Mouse (Mus musculus) limb, embryonic 12.5 days (tissue): ENCODE results near the gene Igf2bp2. TPM values are rescaled to one million over a fixed set of nuclear protein-coding genes. Genes with fewer than 3 reads are reported as not detected.

Source experiments
- ATAC-seq: fragments of 200-750 bp; cut with Nextera tagmentation; 2 replicates; pipeline ENCODE4 v1.8.0; 2017; ENCODE audit warnings: low read depth, moderate TSS enrichment; ENCODE audit not compliant: insufficient number of reproducible peaks, insufficient read depth, low FRiP score, low TSS enrichment
- H3K27ac ChIP-seq: fragments of 300-500 bp; sonication (generic); 2 replicates; pipeline ENCODE4 v1.5.1; 2016; ENCODE audit warnings: mild to moderate bottlenecking, moderate library complexity
- H3K27me3 ChIP-seq: fragments of 300-500 bp; sonication (generic); 2 replicates; pipeline ENCODE4 v1.6.1; 2016; ENCODE audit warnings: mild to moderate bottlenecking, moderate library complexity
- H3K36me3 ChIP-seq: fragments of 300-500 bp; sonication (generic); 2 replicates; pipeline ENCODE4 v1.6.1; 2016; ENCODE audit warnings: mild to moderate bottlenecking, moderate library complexity
- H3K4me1 ChIP-seq: fragments of 300-500 bp; sonication (generic); replicated peaks from 2 replicates; pipeline ENCODE4 v1.6.1; 2016
- H3K4me2 ChIP-seq: fragments of 300-500 bp; sonication (generic); 2 replicates; pipeline ENCODE4 v1.6.1; 2016; ENCODE audit warnings: mild to moderate bottlenecking, moderate library complexity
- H3K4me3 ChIP-seq: fragments of 300-500 bp; sonication (generic); replicated peaks from 2 replicates; pipeline ENCODE4 v1.5.1; 2016; ENCODE audit warnings: mild to moderate bottlenecking
- H3K9ac ChIP-seq: fragments of 300-500 bp; sonication (generic); replicated peaks from 2 replicates; pipeline ENCODE4 v1.6.1; 2016; ENCODE audit warnings: mild to moderate bottlenecking, moderate library complexity
- H3K9me3 ChIP-seq: fragments of 300-500 bp; sonication (generic); 2 replicates; pipeline ENCODE4 v1.6.1; 2016; ENCODE audit warnings: mild to moderate bottlenecking, moderate library complexity
- WGBS: fragments of 180-500 bp; shearing (Covaris S2); methylation state at CpG from one replicate; pipeline ENCODE4 v1.1.7; 2016; 5-methylcytosine and 5-hydroxymethylcytosine counted together
- polyA plus RNA-seq: library from polyadenylated mRNA; unstranded; fragments of >200 nt; fragmentation: Nextera tagmentation; extraction: Ambion mirVana; gene quantifications from 2 replicates; pipeline ENCODE4 v1.2.1, GENCODE M21; 2016

Gene Igf2bp2
- polyA plus RNA-seq, 1 experiment from 2014 or later: 144 TPM

DNA sequence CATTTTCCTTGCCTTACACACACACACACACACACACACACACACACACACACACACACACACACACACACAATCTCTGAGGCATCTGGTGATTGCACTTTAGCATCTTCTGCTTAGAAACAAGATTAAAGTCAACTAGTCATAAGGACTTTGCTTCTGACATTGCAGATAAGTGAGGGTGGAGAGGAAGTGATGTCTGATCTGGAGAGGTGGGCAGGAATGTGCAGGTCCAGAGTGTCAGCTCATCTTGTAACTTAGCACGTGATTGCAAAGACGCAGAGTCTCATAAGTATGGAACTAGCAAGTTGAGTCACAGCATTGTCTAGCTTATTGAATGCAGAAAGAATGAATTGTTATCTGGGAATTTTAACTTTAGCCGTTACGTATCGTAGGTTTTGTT, 135.6 kb downstream of the Igf2bp2 start:
- ATAC-seq: no peak
- H3K9me3 ChIP-seq: no peaks in the 10 kb centered on the region
- whole genome bisulfite sequencing: 93% methylated on average over 5 of the region's 5 CpGs
- H3K27me3 ChIP-seq: no peaks in the 10 kb centered on the region
- H3K27ac ChIP-seq: no peak overlapping the region
- H3K4me2 ChIP-seq: no peak overlapping the region
- no peak overlapping the region for H3K9ac ChIP-seq
- no peak overlapping the region for H3K4me3 ChIP-seq
- no peaks in the 10 kb centered on the region for H3K4me1 ChIP-seq
- peaks cover 97% of the 10 kb centered on the region for H3K36me3 ChIP-seq

DNA sequence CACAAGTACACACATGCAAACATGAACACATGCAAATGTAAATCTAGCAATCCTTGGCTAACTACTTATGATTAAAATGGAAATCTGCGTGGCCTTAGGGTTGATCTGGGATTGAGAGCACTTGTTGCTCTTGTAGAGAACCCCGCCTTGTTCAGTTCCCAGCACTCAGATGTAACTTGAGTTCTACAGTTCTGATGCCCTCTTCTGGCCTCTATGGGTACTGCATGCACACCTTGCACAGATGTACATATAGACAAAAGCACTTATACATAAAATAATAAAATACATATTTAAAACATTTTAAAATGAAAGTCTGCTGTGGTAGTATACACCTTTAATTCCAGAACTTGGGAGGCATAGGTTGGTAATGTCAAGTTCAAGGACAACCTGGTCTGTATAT, 141.0 kb downstream of the Igf2bp2 start:
- Histone ChIP-seq H3K4me3 (no peak overlapping the region), H3K27ac (no peak overlapping the region), H3K36me3 (peaks cover 97% of the 10 kb centered on the region), H3K4me2 (no peak overlapping the region), H3K9ac (no peak overlapping the region), H3K27me3 (no peaks in the 10 kb centered on the region), H3K9me3 (peaks cover 7% of the 10 kb centered on the region), H3K4me1 (no peaks in the 10 kb centered on the region)
- ATAC-seq: no peak
- WGBS: 93% methylated on average over 2 of the region's 2 CpGs

DNA sequence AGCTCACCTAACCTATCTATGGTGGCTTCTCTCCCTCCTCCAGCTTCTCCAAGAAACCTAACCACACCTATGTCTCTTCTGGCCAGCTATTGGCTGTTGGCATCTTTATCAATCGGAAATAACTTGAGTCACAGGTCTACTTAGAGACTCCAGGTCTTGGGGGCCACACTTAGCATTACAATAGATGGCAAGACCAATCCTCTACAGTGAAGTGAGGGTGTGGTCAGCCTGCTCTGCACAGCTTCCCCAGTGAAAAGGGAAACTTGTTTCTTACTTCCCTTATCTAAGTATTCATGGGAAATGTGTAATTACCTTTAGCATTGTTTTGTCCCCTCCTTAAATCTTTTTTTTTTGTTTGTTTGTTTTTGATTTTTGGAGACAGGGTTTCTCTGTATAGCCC, 147.5 kb downstream of the Igf2bp2 start:
- no peak overlapping the region for H3K4me2 ChIP-seq
- no peak overlapping the region for H3K27ac ChIP-seq
- no peak overlapping the region for H3K4me3 ChIP-seq
- peaks cover 3% of the 10 kb centered on the region for H3K4me1 ChIP-seq
- H3K9ac ChIP-seq: no peak overlapping the region
- no peaks in the 10 kb centered on the region for H3K9me3 ChIP-seq
- WGBS: 84% methylated on average over 1 of the region's 1 CpGs
- ATAC-seq: no peak
- H3K27me3 ChIP-seq: no peaks in the 10 kb centered on the region
- H3K36me3 ChIP-seq: peaks cover 69% of the 10 kb centered on the region

DNA sequence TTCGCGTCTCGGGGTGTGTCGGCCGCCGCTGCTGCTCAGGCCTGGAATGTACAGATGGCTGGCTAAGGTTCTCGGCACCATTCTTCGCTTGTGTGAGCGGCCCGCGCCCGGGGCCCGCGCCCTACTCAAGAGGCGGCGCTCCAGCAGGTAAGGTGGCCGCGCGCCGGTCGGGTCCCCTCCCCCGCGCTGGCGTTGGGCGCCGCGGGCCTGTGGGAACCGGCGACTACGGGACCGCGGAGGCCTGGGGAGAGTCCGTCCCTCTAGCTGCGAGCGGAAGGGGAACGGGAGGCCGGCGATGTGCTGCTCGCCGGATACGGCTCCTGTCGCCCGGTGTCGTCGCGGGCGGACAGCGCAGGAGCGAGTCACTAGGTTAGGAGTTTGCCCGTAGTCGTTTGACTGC, 153.5 kb downstream of the Igf2bp2 start:
- Histone ChIP-seq H3K4me2 (peak overlapping the region; percentile 67), H3K4me3 (peak overlapping the region; percentile 97), H3K27me3 (no peaks in the 10 kb centered on the region), H3K9ac (peak overlapping the region; percentile 90), H3K9me3 (no peaks in the 10 kb centered on the region), H3K27ac (peak overlapping the region; percentile 53), H3K4me1 (peaks cover 15% of the 10 kb centered on the region), H3K36me3 (peaks cover 12% of the 10 kb centered on the region; the same call in 1 of the 2 replicates)
- under 1% methylated on average over 50 of the region's 51 CpGs for WGBS
- ATAC-seq: peak; percentile 58; the same call in 1 of the 2 replicates

DNA sequence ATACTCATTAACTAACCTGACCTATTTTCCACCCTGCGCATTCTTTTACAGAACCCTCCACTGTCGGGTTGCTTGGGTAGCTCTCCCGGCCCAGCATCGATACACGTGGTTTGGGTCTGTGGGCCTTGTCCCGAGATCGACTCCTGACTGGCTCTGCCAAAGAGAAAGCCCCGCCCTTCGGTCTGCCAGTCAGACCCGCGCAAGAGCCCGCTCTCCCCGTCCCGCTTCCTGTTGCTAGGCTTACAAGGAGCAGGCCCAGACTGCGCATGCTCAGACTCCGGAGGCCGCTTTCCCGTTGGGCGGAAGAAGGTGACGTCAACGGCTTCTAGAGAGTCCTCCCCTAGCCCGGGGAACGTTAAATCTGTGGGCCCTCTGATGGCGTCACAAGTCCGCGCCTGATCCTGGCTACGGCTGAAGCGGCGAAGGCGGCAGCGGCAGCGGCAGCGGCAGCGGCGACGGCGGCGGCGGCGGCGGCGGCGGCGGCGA, 154.0 kb downstream of the Igf2bp2 start, which contains the start of gene Senp2:
Senp2 (plus strand) TSS at position 386 of the 486 bp plus-strand sequence.
- H3K27me3 ChIP-seq: no peaks in the 10 kb centered on the region
- peaks cover 12% of the 10 kb centered on the region; the same call in 1 of the 2 replicates for H3K36me3 ChIP-seq
- peak within 1 kb of the TSS; percentile 90 for H3K9ac ChIP-seq
- under 1% methylated on average over 43 of the region's 45 CpGs for WGBS
- peak within 1 kb of the TSS; percentile 53 for H3K27ac ChIP-seq
- H3K9me3 ChIP-seq: no peaks in the 10 kb centered on the region
- peak; percentile 99 for ATAC-seq
- H3K4me3 ChIP-seq: peak within 1 kb of the TSS; percentile 97
- H3K4me2 ChIP-seq: peak within 1 kb of the TSS; percentile 67
- peaks cover 15% of the 10 kb centered on the region for H3K4me1 ChIP-seq

Other genes starting within 250 kb of the Igf2bp2 start
- 35.2 and 35.4 TPM in 2 replicates for gene Tmem41a, start 215.7 kb downstream of the Igf2bp2 start, polyA plus RNA-seq
- 0.34 and 0.52 TPM in 2 replicates for gene Liph, start 167.6 kb downstream of the Igf2bp2 start, polyA plus RNA-seq
- 62.9 and 67.6 TPM in 2 replicates for gene Senp2, start 153.8 kb downstream of the Igf2bp2 start, polyA plus RNA-seq
- gene Tra2b, start 102.7 kb upstream of the Igf2bp2 start, polyA plus RNA-seq: 462 and 474 TPM in 2 replicates